Mouse (Mus musculus) forebrain, postnatal 0 days (tissue): ENCODE measurements around the gene Rasa3. TPM values are rescaled to one million over a fixed set of nuclear protein-coding genes. Genes with fewer than 3 reads are reported as not detected.
A peak's percentile ranks its signal among the peaks of the same experiment; 100 is the strongest.

Experiments used
- ATAC-seq: fragments of 200-750 bp; cut with Nextera tagmentation; 2 replicates; pipeline ENCODE4 v1.8.0; 2017; ENCODE audit warnings: mild to moderate bottlenecking, moderate library complexity
- DNase-seq: peaks from one replicate; pipeline ENCODE4 v3.0.0-alpha.2; 2015
- H3K27ac ChIP-seq: fragments of 300-500 bp; sonication (generic); 2 replicates; pipeline ENCODE4 v1.5.1; 2014; ENCODE audit warnings: low read depth, mild to moderate bottlenecking, antibody characterized with exemption, low read length, moderate library complexity, mixed read lengths
- H3K27me3 ChIP-seq: fragments of 300-500 bp; sonication (generic); 2 replicates; pipeline ENCODE4 v1.6.1; 2014; ENCODE audit warnings: mild to moderate bottlenecking, low read length, mixed read lengths; ENCODE audit not compliant: insufficient read depth
- H3K36me3 ChIP-seq: fragments of 300-500 bp; sonication (generic); 2 replicates; pipeline ENCODE4 v1.6.1; 2014; ENCODE audit warnings: mild to moderate bottlenecking, moderate library complexity; ENCODE audit not compliant: insufficient read depth
- H3K4me1 ChIP-seq: fragments of 300-500 bp; sonication (generic); 2 replicates; pipeline ENCODE4 v1.6.1; 2014; ENCODE audit warnings: antibody characterized with exemption; ENCODE audit not compliant: insufficient read depth
- H3K4me2 ChIP-seq: fragments of 300-500 bp; sonication (generic); 2 replicates; pipeline ENCODE4 v1.6.1; 2014; ENCODE audit warnings: low read depth, mild to moderate bottlenecking, moderate library complexity
- H3K4me3 ChIP-seq: fragments of 300-500 bp; sonication (generic); 2 replicates; pipeline ENCODE4 v1.5.1; 2014; ENCODE audit warnings: low read depth, low read length, mixed read lengths
- H3K9ac ChIP-seq: fragments of 300-500 bp; sonication (generic); 2 replicates; pipeline ENCODE4 v1.6.1; 2014; ENCODE audit warnings: mild to moderate bottlenecking
- H3K9me3 ChIP-seq: fragments of 300-500 bp; sonication (generic); 2 replicates; pipeline ENCODE4 v1.6.1; 2016; ENCODE audit warnings: low read length
- CTCF ChIP-seq: sonication (generic); IDR thresholded peaks from 2 replicates; pipeline ENCODE4 v1.5.1; 2016; ENCODE audit warnings: antibody characterized with exemption, control low read depth, low read depth
- WGBS: fragments of 180-500 bp; shearing (Covaris S2); extraction: QIAGEN DNeasy Blood & Tissue Kit; methylation state at CpG from one replicate; pipeline ENCODE4 v1.1.7; 2014; 5-methylcytosine and 5-hydroxymethylcytosine counted together
- polyA plus RNA-seq: library from polyadenylated mRNA; unstranded; fragments of >200 nt; fragmentation: Nextera tagmentation; extraction: Ambion mirVana; gene quantifications from 2 replicates; pipeline ENCODE4 v1.2.1, GENCODE M21; 2015
- total RNA-seq: library from RNA; depleted of rRNA; stranded (reverse); fragments of >200 nt; gene quantifications from 2 replicates; pipeline ENCODE4 v1.2.3, GENCODE M21; 2014; rRNA removed

Rasa3 gene
- total RNA-seq: 49.7 and 51.3 TPM in 2 replicates
- polyA plus RNA-seq: 16.6 and 24.3 TPM in 2 replicates

- Histone ChIP-seq H3K9ac (peak within 1 kb of the TSS; percentile 93), H3K4me2 (peak within 1 kb of the TSS; percentile 57), H3K4me1 (peaks cover 16% of the 10 kb centered on the region), H3K4me3 (peak within 1 kb of the TSS; percentile 90), H3K36me3 (no peaks in the 10 kb centered on the region), H3K27me3 (no peaks in the 10 kb centered on the region), H3K27ac (peak within 1 kb of the TSS; percentile 95), H3K9me3 (no peaks in the 10 kb centered on the region)
- ATAC-seq (peak; percentile 98), DNase-seq (peak; percentile 95)
- no peak for TF ChIP-seq CTCF
- under 1% methylated on average over 42 of the region's 42 CpGs for WGBS
Measured at GRCm38 (mm10) chr8:13677413-13677883, at the start of gene Rasa3. Gene Rasa3 (minus strand): TSS chr8:13677603.

DNA sequence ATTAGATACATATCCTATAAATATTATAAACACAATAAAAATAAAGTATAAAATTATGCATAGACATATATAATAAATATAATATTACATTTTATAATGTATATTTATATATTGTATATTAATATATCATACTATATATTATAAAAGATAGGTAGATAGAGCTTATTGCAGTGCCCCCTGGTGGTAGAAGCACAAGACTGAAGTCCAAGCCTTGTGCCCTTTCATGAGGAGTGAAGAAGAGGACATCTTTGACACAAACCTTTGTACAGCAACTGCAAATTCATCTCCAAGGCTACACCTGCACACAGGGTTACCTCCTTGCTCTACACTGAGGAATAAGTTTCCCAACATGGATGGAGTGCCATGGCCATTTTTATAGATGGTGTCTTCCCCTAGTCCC is 48.3 kb upstream of the Rasa3 start:
- Histone ChIP-seq H3K9me3 (no peaks in the 10 kb centered on the region), H3K27ac (no peak overlapping the region), H3K9ac (no peak overlapping the region), H3K4me3 (no peak overlapping the region), H3K4me2 (no peak overlapping the region), H3K27me3 (no peaks in the 10 kb centered on the region), H3K4me1 (no peaks in the 10 kb centered on the region), H3K36me3 (no peaks in the 10 kb centered on the region)
- DNase-seq: peak; percentile 67
- ATAC-seq: no peak
- peak; percentile 60 for TF ChIP-seq CTCF

GRCm38 (mm10) chr8:13718980-13719379 is 41.6 kb upstream of the Rasa3 start:
- DNase-seq: no peak
- H3K9ac ChIP-seq: no peak overlapping the region
- no peak overlapping the region for H3K4me3 ChIP-seq
- no peak overlapping the region for H3K27ac ChIP-seq
- H3K36me3 ChIP-seq: no peaks in the 10 kb centered on the region
- no peak for ATAC-seq
- H3K27me3 ChIP-seq: no peaks in the 10 kb centered on the region
- H3K9me3 ChIP-seq: no peaks in the 10 kb centered on the region
- 94% methylated on average over 8 of the region's 8 CpGs for WGBS
- H3K4me1 ChIP-seq: no peaks in the 10 kb centered on the region
- no peak for TF ChIP-seq CTCF
- H3K4me2 ChIP-seq: no peak overlapping the region

DNA sequence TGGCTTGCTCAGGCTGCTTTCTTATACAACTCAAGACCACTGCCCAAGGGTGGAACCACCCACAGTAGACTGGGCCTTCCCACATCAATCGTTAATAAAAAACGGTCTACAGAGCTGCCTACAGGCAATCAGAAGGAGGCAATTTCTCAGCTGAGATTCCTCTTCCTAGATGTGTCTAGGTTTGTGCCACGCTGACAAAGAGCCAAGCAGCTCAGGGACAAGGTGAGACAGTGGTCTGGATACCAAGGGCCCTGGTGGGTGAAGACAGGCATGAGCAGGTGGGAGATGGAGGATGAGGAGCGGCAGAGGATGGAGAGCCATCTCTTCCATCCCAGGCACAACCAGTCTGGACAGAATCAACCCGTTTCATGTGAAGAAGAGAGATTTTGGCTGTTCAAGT is 31.1 kb upstream of the Rasa3 start:
- Histone ChIP-seq H3K4me2 (no peak overlapping the region), H3K4me1 (peaks cover 8% of the 10 kb centered on the region; the same call in 1 of the 2 replicates), H3K36me3 (no peaks in the 10 kb centered on the region), H3K27me3 (no peaks in the 10 kb centered on the region), H3K9me3 (no peaks in the 10 kb centered on the region), H3K4me3 (no peak overlapping the region), H3K9ac (no peak overlapping the region), H3K27ac (no peak overlapping the region)
- ATAC-seq (no peak), DNase-seq (no peak)
- no peak for TF ChIP-seq CTCF
- WGBS: 95% methylated on average over 5 of the region's 5 CpGs

GRCm38 (mm10) chr8:13706918-13707317 is 29.5 kb upstream of the Rasa3 start:
- TF ChIP-seq CTCF: no peak
- H3K4me3 ChIP-seq: no peak overlapping the region
- no peak for ATAC-seq
- H3K27ac ChIP-seq: no peak overlapping the region
- no peak overlapping the region for H3K9ac ChIP-seq
- H3K4me1 ChIP-seq: peaks cover 8% of the 10 kb centered on the region; the same call in 1 of the 2 replicates
- no peaks in the 10 kb centered on the region for H3K36me3 ChIP-seq
- WGBS: 88% methylated on average over 5 of the region's 5 CpGs
- DNase-seq: no peak
- no peak overlapping the region for H3K4me2 ChIP-seq
- no peaks in the 10 kb centered on the region for H3K27me3 ChIP-seq
- no peaks in the 10 kb centered on the region for H3K9me3 ChIP-seq

DNA sequence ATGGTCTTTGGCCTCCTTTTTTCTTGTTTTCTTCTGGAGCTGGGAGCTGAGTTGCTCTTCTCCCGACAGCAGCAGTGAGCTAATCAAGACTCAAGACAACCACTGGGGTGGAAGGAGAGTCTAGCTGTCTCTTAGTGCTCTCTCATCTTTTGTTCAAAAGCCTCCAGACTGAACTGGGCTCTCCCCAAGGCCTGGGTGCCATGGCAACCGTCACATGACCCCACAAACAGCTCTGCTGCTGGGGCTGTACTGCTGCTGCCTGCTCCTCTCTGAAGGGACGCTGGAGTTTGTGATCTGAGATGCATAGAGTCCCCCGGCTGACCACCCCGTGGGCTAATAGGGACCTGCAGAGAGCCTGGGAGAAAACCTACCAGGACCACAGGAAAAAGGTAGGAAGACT is 28.3 kb upstream of the Rasa3 start, which contains the start of gene Cfap97d2:
Gene Cfap97d2 (plus strand): TSS at position 222 of the 400 bp plus-strand sequence.
- Histone ChIP-seq H3K4me3 (no peak within 1 kb of the TSS), H3K4me1 (peaks cover 8% of the 10 kb centered on the region; the same call in 1 of the 2 replicates), H3K9ac (no peak within 1 kb of the TSS), H3K36me3 (no peaks in the 10 kb centered on the region), H3K27me3 (no peaks in the 10 kb centered on the region), H3K27ac (peak within 1 kb of the TSS; percentile 68), H3K9me3 (no peaks in the 10 kb centered on the region), H3K4me2 (peak within 1 kb of the TSS; percentile 31; the same call in 1 of the 2 replicates)
- TF ChIP-seq CTCF: no peak
- WGBS: 1% methylated on average over 5 of the region's 5 CpGs
- peak; percentile 99 for ATAC-seq
- DNase-seq: peak; percentile 86

- H3K9me3 ChIP-seq: no peaks in the 10 kb centered on the region
- no peak overlapping the region for H3K4me2 ChIP-seq
- H3K27me3 ChIP-seq: no peaks in the 10 kb centered on the region
- DNase-seq (no peak), ATAC-seq (no peak)
- H3K4me3 ChIP-seq: no peak overlapping the region
- H3K4me1 ChIP-seq: peaks cover 8% of the 10 kb centered on the region; the same call in 1 of the 2 replicates
- no peaks in the 10 kb centered on the region for H3K36me3 ChIP-seq
- TF ChIP-seq CTCF: no peak
- no peak overlapping the region for H3K27ac ChIP-seq
- WGBS: 86% methylated on average over 4 of the region's 4 CpGs
- no peak overlapping the region for H3K9ac ChIP-seq
Measured at GRCm38 (mm10) chr8:13704301-13704700, 26.9 kb upstream of the Rasa3 start.
